Mouse (Mus musculus): Measurements from ENCODE around the gene Szt2. TPM values are rescaled to one million over a fixed set of nuclear protein-coding genes. Genes with fewer than 3 reads are reported as not detected.

Szt2 gene
- polyA plus RNA-seq, 1 experiment from 2014 or later: 6.1 TPM

GRCm38 (mm10) chr4:118437829-118438253, 28.8 kb upstream of the Szt2 start:
- peak; percentile 34 for ATAC-seq
- Histone ChIP-seq H3K36me3 (ENCODE audit: insufficient read depth, low read length) (0 out of 2 replicates have a peak, but pooled peaks cover 3% of the 10 kb centered on the region), H3K4me2 (replicated peaks; ENCODE audit: low read depth, low read length) (peak overlapping the region; percentile 86), H3K27me3 (replicated peaks; ENCODE audit: insufficient read depth, low read length) (no peaks in the 10 kb centered on the region), H3K4me3 (ENCODE audit: low read depth, low read length) (peak overlapping the region; percentile 43), H3K4me1 (ENCODE audit: insufficient read depth, low read depth, low read length) (peaks cover 10% of the 10 kb centered on the region), H3K9ac (replicated peaks; ENCODE audit: low read depth) (peak overlapping the region; percentile 43), H3K27ac (ENCODE audit: low read length) (peak overlapping the region; percentile 71), H3K9me3 (ENCODE audit: low read length) (no peaks in the 10 kb centered on the region)
- DNase-seq (ENCODE audit: low spot score): peak; percentile 70
- TF ChIP-seq EP300 (IDR thresholded peaks at IDR 0.05) (no peak), CTCF (IDR thresholded peaks at IDR 0.05) (no peak)
- whole genome bisulfite sequencing: 5% methylated on average over 12 of the region's 12 CpGs

DNA sequence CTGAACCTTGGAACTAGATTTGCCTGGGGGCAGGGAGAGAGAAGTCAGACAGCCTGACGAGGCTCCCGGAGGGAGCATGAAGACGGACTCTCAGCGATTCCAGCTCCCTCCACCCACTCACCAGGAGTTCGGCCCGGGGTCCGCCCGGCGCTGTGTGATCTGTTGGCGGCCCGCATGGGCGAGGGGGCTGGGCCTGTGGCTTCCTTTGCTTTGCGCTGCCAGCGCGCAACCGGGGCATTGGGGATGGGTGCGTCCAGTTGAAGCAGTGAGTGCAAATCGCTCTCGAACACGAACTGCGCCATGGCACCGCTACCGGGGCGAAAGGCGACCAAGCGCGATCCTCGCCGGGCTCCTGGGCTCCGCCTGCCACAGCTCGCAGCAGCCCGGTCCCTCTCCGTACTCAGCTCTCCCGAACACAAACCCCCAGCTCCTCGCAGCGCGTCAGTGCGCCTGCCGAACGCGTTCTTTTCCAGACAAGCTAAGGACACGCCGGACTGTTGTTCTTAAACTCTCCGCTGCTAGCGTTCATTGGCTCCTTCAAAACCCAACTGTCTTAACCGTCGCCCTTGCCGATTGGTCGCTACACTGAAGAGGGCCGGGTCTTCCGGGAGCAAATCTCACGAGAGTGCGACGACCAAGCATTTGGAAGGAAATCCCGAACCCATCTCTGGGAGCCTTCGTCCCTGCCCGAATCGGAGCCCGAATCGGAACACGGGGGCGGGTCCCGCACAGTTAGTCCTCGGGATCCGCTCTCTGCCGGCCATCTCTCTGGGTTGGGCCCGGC, 27.9 kb upstream of the Szt2 start, which contains the start of gene Cdc20:
Gene Cdc20, minus strand, starts transcription at position 533 of the 784 bp plus-strand sequence.
- Histone ChIP-seq H3K4me3 (ENCODE audit: low read depth, low read length) (peak within 1 kb of the TSS; percentile 43), H3K4me2 (replicated peaks; ENCODE audit: low read depth, low read length) (peak within 1 kb of the TSS; percentile 86), H3K27me3 (replicated peaks; ENCODE audit: insufficient read depth, low read length) (no peaks in the 10 kb centered on the region), H3K9me3 (ENCODE audit: low read length) (no peaks in the 10 kb centered on the region), H3K4me1 (ENCODE audit: insufficient read depth, low read depth, low read length) (peaks cover 10% of the 10 kb centered on the region), H3K36me3 (ENCODE audit: insufficient read depth, low read length) (0 out of 2 replicates have a peak, but pooled peaks cover 4% of the 10 kb centered on the region), H3K9ac (replicated peaks; ENCODE audit: low read depth) (peak within 1 kb of the TSS; percentile 43), H3K27ac (ENCODE audit: low read length) (peak within 1 kb of the TSS; percentile 71)
- WGBS: under 1% methylated on average over 67 of the region's 67 CpGs
- TF ChIP-seq CTCF (IDR thresholded peaks at IDR 0.05): peak; percentile 27
- no peak for TF ChIP-seq EP300 (IDR thresholded peaks at IDR 0.05)
- ATAC-seq (peak; percentile 99), DNase-seq (ENCODE audit: low spot score) (peak; percentile 98)

DNA sequence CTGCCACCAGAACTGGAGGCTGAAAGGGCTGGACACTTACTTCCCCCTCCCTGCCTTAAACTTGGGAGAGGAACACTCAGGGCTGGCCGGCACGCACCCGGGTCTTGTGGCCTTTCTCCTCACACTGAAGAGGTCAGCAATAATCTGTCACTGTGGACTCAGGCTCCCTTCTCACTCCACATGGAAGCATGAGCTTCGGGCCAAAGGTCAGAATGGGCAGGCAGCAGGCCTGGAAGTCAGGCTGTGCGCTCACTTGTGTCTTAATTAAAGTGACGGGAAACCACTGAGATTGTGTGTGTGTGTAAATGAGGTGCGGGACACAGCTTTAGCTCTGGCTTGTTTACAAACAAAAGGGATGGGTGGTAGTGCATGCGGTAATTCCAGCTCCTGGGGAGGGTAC, 23.3 kb upstream of the Szt2 start:
- peaks cover 29% of the 10 kb centered on the region for H3K4me1 ChIP-seq (ENCODE audit: insufficient read depth, low read depth, low read length)
- no peak for DNase-seq (ENCODE audit: low spot score)
- TF ChIP-seq EP300 (IDR thresholded peaks at IDR 0.05) (no peak), CTCF (IDR thresholded peaks at IDR 0.05) (no peak)
- no peak overlapping the region for H3K4me3 ChIP-seq (ENCODE audit: low read depth, low read length)
- H3K9ac ChIP-seq (replicated peaks; ENCODE audit: low read depth): no peak overlapping the region
- no peak overlapping the region for H3K4me2 ChIP-seq (replicated peaks; ENCODE audit: low read depth, low read length)
- no peak for ATAC-seq
- no peaks in the 10 kb centered on the region for H3K27me3 ChIP-seq (replicated peaks; ENCODE audit: insufficient read depth, low read length)
- H3K36me3 ChIP-seq (ENCODE audit: insufficient read depth, low read length): peaks cover 12% of the 10 kb centered on the region; the same call in 1 of the 2 replicates
- no peaks in the 10 kb centered on the region for H3K9me3 ChIP-seq (ENCODE audit: low read length)
- no peak overlapping the region for H3K27ac ChIP-seq (ENCODE audit: low read length)
- WGBS: 70% methylated on average over 8 of the region's 8 CpGs

DNA sequence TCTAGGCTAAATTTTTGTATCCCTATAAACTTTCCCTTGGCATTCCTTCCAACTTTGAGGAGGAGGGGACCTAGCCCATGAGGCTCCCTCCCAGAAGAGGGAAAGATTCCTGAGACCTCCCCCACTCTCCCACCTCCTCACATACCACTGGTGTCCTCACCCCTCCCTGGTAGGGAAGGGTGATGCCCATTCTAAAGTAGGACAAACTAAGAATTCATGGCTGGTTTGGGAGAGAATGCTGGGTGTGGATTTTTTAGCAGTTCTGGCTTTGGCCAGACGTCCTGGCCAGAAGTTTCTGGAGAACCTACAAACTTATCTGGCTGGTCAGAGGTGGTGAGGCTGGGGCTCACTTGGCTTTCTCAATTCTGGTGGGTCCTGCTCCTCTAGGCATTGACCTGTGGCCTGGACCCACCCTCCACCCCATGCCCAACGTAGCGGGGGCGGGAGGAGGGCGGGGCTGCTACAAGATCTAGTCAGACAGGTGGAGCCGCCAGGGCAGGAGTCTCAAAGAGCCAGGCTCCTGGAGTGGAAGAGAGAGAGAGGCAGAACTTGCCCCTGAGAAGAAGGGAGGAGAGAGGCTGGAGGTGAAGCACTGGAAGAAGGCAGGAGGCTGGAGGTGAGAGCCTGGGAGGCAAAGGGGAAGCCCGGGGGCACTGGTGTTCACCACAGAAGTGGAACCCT, 20.3 kb upstream of the Szt2 start:
- H3K4me1 ChIP-seq (ENCODE audit: insufficient read depth, low read depth, low read length): peaks cover 24% of the 10 kb centered on the region; the same call in 1 of the 2 replicates
- TF ChIP-seq EP300 (IDR thresholded peaks at IDR 0.05) (no peak), CTCF (IDR thresholded peaks at IDR 0.05) (no peak)
- ATAC-seq: no peak
- DNase-seq (ENCODE audit: low spot score): peak; percentile 55
- H3K36me3 ChIP-seq (ENCODE audit: insufficient read depth, low read length): peaks cover 12% of the 10 kb centered on the region; the same call in 1 of the 2 replicates
- H3K9me3 ChIP-seq (ENCODE audit: low read length): no peaks in the 10 kb centered on the region
- H3K4me3 ChIP-seq (ENCODE audit: low read depth, low read length): peak overlapping the region; percentile 71
- no peaks in the 10 kb centered on the region for H3K27me3 ChIP-seq (replicated peaks; ENCODE audit: insufficient read depth, low read length)
- 21% methylated on average over 7 of the region's 7 CpGs for WGBS
- peak overlapping the region; percentile 96 for H3K27ac ChIP-seq (ENCODE audit: low read length)
- peak overlapping the region; percentile 19; the same call in 1 of the 2 replicates for H3K9ac ChIP-seq (replicated peaks; ENCODE audit: low read depth)
- H3K4me2 ChIP-seq (replicated peaks; ENCODE audit: low read depth, low read length): peak overlapping the region; percentile 83

DNA sequence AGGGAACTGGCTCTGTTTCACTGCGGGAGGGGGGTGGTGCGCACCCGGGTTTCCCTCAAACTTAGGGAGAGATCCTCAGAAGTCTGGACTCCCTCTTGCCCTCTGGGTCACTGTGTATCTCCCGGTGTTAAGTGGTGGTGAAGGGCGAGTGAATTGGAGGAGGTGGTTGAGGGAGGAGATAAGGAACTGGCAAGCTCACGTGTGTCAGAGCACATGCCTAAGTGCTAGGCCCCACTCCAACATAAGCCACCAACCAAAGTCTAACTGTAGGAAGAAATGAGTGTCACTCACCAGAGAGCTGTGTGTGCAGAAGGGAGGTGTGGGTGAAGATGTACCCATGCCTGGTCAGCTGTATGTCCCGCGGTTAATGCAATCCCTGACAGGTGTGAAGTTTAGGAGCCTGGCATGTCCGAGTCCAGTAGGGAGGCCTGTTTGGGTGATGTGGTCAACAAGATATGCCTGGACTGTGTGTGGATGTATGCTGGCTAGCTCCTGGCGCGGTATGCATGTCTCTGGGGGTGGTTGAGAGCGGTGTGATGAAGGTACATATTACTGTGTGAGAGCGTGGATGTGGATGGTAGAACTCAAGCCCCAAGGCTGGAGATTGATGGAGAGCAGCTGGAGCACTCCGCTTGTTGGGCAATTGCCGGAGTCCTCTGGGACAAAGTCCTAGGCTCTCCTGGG, 19.6 kb upstream of the Szt2 start:
- DNase-seq (ENCODE audit: low spot score) (peak; percentile 82), ATAC-seq (peak; percentile 51)
- Histone ChIP-seq H3K27ac (ENCODE audit: low read length) (peak overlapping the region; percentile 96), H3K9ac (replicated peaks; ENCODE audit: low read depth) (peak overlapping the region; percentile 80), H3K36me3 (ENCODE audit: insufficient read depth, low read length) (peaks cover 12% of the 10 kb centered on the region; the same call in 1 of the 2 replicates), H3K9me3 (ENCODE audit: low read length) (no peaks in the 10 kb centered on the region), H3K4me1 (ENCODE audit: insufficient read depth, low read depth, low read length) (peaks cover 24% of the 10 kb centered on the region; the same call in 1 of the 2 replicates), H3K4me2 (replicated peaks; ENCODE audit: low read depth, low read length) (peak overlapping the region; percentile 83), H3K4me3 (ENCODE audit: low read depth, low read length) (peak overlapping the region; percentile 71), H3K27me3 (replicated peaks; ENCODE audit: insufficient read depth, low read length) (no peaks in the 10 kb centered on the region)
- TF ChIP-seq CTCF (IDR thresholded peaks at IDR 0.05) (no peak), EP300 (IDR thresholded peaks at IDR 0.05) (peak; percentile 29; the same call in 1 of the 2 replicates)
- 17% methylated on average over 15 of the region's 15 CpGs for WGBS
